Mouse (Mus musculus): ENCODE measurements around the gene Mpv17l2.

DNA sequence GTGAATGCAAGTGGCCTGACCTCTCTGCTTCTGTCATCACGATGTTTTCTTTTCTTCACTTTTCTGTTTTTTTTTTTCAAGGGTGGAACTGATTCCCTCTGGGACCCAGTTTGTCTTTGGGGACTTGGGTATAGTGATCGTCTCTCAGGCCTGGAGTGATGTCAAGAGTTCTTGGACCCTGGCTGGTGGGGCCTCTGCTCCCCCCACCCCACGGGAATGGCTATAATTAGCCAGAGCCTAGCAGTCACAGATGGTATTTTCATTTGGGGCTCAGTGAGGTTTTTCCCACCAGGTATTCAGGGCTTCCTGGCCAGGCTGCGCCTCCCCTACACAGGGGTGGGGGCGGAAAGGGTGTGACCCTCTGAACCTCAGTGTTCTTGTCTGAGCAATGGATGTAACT is 19.1 kb downstream of the Mpv17l2 start:
- TF ChIP-seq CTCF (IDR thresholded peaks at IDR 0.05; ENCODE audit: low read depth, low read length) (no peak), POLR2A (IDR thresholded peaks at IDR 0.05; ENCODE audit: borderline replicate concordance, low read depth, low read length) (no peak)
